In the genomic region with DNA sequence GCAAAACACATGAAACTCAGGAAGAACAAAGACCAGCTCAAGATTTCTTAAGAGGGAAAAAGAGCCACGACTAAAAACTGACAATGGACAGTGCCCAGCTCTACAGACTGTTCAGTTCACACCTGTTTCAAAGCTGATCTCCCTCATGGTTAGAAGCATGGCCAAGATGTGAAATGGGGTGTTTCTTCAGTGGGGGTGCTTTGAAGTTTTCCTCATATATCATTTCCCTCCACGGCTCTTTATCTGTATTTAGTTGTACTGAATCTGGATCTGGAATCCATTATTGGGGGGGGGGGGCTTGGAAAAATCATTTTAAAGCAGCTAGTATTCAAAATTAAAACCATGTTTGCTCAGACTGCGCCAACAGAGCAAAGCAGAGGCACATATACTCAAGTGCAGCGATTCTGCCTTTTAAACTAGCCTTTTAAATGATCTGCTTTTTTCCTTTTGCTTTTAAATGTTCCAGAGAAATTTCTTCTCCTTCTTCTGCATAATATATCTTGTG, we compare ENCODE assay signal across 29 mouse cellular contexts.
A peak's percentile ranks its signal among the peaks of the same experiment; 100 is the strongest.
DNase-seq lines count a peak whose midpoint lies in the region; ATAC-seq lines count a peak whose summit lies in the region.
"Had no signal": no experiment of that assay in that cellular context is flagged by ENCODE, and none has a peak within 500 bp of the region (broad histone marks: within the 10 kb centered on the region; RNA-seq: fewer than 3 reads in every experiment).

No protein-coding gene starts in this region.

- no peak overlapping the region for H3K4me3 ChIP-seq in limb, embryonic 13.5 days
- no peak overlapping the region for H3K4me3 ChIP-seq in limb, embryonic 10.5 days
- H3K4me3 ChIP-seq in embryonic facial prominence, embryonic 14.5 days (ENCODE audit: low read depth, low read length) = no peak overlapping the region
- no peak overlapping the region for H3K4me3 ChIP-seq in heart, embryonic 11.5 days (ENCODE audit: low read depth, low read length)
- H3K4me3 ChIP-seq: erythroblast, embryonic 14.5 days; forebrain, embryonic 12.5 days; forebrain, embryonic 15.5 days; gastrocnemius, adult 2 months; heart, embryonic 12.5 days; heart, embryonic 15.5 days had no signal

- no peaks in the 10 kb centered on the region for H3K27me3 ChIP-seq in limb, embryonic 13.5 days
- no peaks in the 10 kb centered on the region for H3K27me3 ChIP-seq in limb, embryonic 10.5 days (ENCODE audit: low read depth, poor library complexity, severe bottlenecking)
- H3K27me3 ChIP-seq in embryonic facial prominence, embryonic 14.5 days (replicated peaks; ENCODE audit: control insufficient read depth, insufficient read depth, low read length) = no peaks in the 10 kb centered on the region
- H3K27me3 ChIP-seq in heart, embryonic 11.5 days (ENCODE audit: control insufficient read depth, insufficient read depth, low read length) = no peaks in the 10 kb centered on the region
- H3K27me3 ChIP-seq: forebrain, embryonic 12.5 days; forebrain, embryonic 15.5 days; heart, embryonic 12.5 days; heart, embryonic 15.5 days had no signal

- H3K9me3 ChIP-seq in limb, embryonic 13.5 days = no peaks in the 10 kb centered on the region
- H3K9me3 ChIP-seq in limb, embryonic 10.5 days (replicated peaks) = no peaks in the 10 kb centered on the region
- H3K9me3 ChIP-seq in embryonic facial prominence, embryonic 14.5 days (ENCODE audit: control insufficient read depth, low read length) = no peaks in the 10 kb centered on the region
- H3K9me3 ChIP-seq in heart, embryonic 11.5 days (replicated peaks; ENCODE audit: control insufficient read depth, low read length) = no peaks in the 10 kb centered on the region
- H3K9me3 ChIP-seq: forebrain, embryonic 12.5 days; forebrain, embryonic 15.5 days; heart, embryonic 12.5 days; heart, embryonic 15.5 days had no signal

- ATAC-seq in limb, embryonic 13.5 days (ENCODE audit: low FRiP score, low read depth) = peak; percentile 76
- ATAC-seq in embryonic facial prominence, embryonic 14.5 days (ENCODE audit: low read depth) = no peak
- ATAC-seq in heart, embryonic 11.5 days (replicated peaks; ENCODE audit: insufficient number of reproducible peaks, low FRiP score, low TSS enrichment) = no peak
- no peak for ATAC-seq in frontal cortex, adult (ENCODE audit: low TSS enrichment)
- ATAC-seq: activated CD4-positive, CD25-positive, alpha-beta regulatory T cell, adult 4 months; forebrain, embryonic 15.5 days; hindbrain, postnatal 0 days; inflammation-experienced regulatory T-cells, adult 6 months; intestine, embryonic 16.5 days had no signal

- H3K9ac ChIP-seq in limb, embryonic 13.5 days = no peak overlapping the region
- H3K9ac ChIP-seq in embryonic facial prominence, embryonic 14.5 days (ENCODE audit: low read depth, low read length) = no peak overlapping the region
- H3K9ac ChIP-seq in heart, embryonic 11.5 days (ENCODE audit: low read depth, low read length) = no peak overlapping the region
- H3K9ac ChIP-seq: forebrain, embryonic 12.5 days; forebrain, embryonic 15.5 days; heart, embryonic 12.5 days; heart, embryonic 15.5 days; hindbrain, embryonic 14.5 days had no signal

- H3K36me3 ChIP-seq in limb, embryonic 13.5 days = no peaks in the 10 kb centered on the region
- H3K36me3 ChIP-seq in limb, embryonic 10.5 days = no peaks in the 10 kb centered on the region
- H3K36me3 ChIP-seq in embryonic facial prominence, embryonic 14.5 days (ENCODE audit: control insufficient read depth, insufficient read depth, low read length) = no peaks in the 10 kb centered on the region
- no peaks in the 10 kb centered on the region for H3K36me3 ChIP-seq in heart, embryonic 11.5 days (ENCODE audit: control insufficient read depth, insufficient read depth, low read length)
- H3K36me3 ChIP-seq: forebrain, embryonic 12.5 days; forebrain, embryonic 15.5 days; heart, embryonic 12.5 days; heart, embryonic 15.5 days had no signal

- H3K4me2 ChIP-seq in limb, embryonic 13.5 days (replicated peaks) = no peak overlapping the region
- H3K4me2 ChIP-seq in embryonic facial prominence, embryonic 14.5 days (ENCODE audit: low read depth, low read length) = no peak overlapping the region
- H3K4me2 ChIP-seq in heart, embryonic 11.5 days = no peak overlapping the region
- H3K4me2 ChIP-seq: forebrain, embryonic 12.5 days; forebrain, embryonic 15.5 days; heart, embryonic 12.5 days; heart, embryonic 15.5 days; hindbrain, embryonic 14.5 days had no signal

- no peak overlapping the region for H3K27ac ChIP-seq in limb, embryonic 13.5 days
- no peak overlapping the region for H3K27ac ChIP-seq in limb, embryonic 10.5 days
- 0 out of 2 replicates have a peak overlapping the region, but pooled peaks have one; percentile 15 for H3K27ac ChIP-seq in embryonic facial prominence, embryonic 14.5 days (replicated peaks; ENCODE audit: low read depth, low read length)
- H3K27ac ChIP-seq in heart, embryonic 11.5 days (ENCODE audit: low read depth, low read length) = no peak overlapping the region
- H3K27ac ChIP-seq: forebrain, embryonic 12.5 days; forebrain, embryonic 15.5 days; gastrocnemius, adult 2 months; heart, embryonic 15.5 days; hindbrain, embryonic 14.5 days; hindbrain, postnatal 0 days had no signal

- WGBS in limb, embryonic 13.5 days = 27% methylated on average over 4 of the region's 4 CpGs
- WGBS in limb, embryonic 10.5 days = 60% methylated on average over 4 of the region's 4 CpGs
- WGBS in embryonic facial prominence, embryonic 14.5 days = 35% methylated on average over 4 of the region's 4 CpGs
- whole genome bisulfite sequencing in heart, embryonic 11.5 days (ENCODE audit: insufficient replicate concordance) = 69% methylated on average over 4 of the region's 4 CpGs

- DNase-seq in embryo, embryonic 10.5 days (ENCODE audit: low spot score) = peak; percentile 5
- DNase-seq in embryo, embryonic 10 days (ENCODE audit: low spot score) = no peak
- DNase-seq in limb, embryonic 10.5 days (ENCODE audit: low spot score) = no peak
- DNase-seq in embryonic facial prominence, embryonic 14.5 days (ENCODE audit: low spot score) = peak; percentile 74
- DNase-seq in mesoderm, embryonic 11.5 days (ENCODE audit: low read depth, low spot score) = peak; percentile 26
- DNase-seq: adrenal gland, adult 8-10 months; adrenal gland, postnatal 25 days; cerebellum, adult 11-12 months; cerebellum, adult 8-10 months; cerebellum, postnatal 10 days; cerebellum, postnatal 36 days; gastrocnemius, adult 2 months; gastrocnemius, postnatal 14 days; heart, adult 11 months; heart, postnatal 10 days; heart, postnatal 36 days had no signal

- H3K4me1 ChIP-seq in limb, embryonic 13.5 days = peaks cover 5% of the 10 kb centered on the region; the same call in 1 of the 2 replicates
- no peaks in the 10 kb centered on the region for H3K4me1 ChIP-seq in limb, embryonic 10.5 days
- 0 out of 2 replicates have a peak, but pooled peaks cover 4% of the 10 kb centered on the region for H3K4me1 ChIP-seq in embryonic facial prominence, embryonic 14.5 days (ENCODE audit: control insufficient read depth, insufficient read depth, low read length)
- H3K4me1 ChIP-seq in heart, embryonic 11.5 days (ENCODE audit: control insufficient read depth, insufficient read depth, low read length) = no peaks in the 10 kb centered on the region
- H3K4me1 ChIP-seq: forebrain, embryonic 12.5 days; forebrain, embryonic 15.5 days; heart, embryonic 12.5 days; heart, embryonic 15.5 days had no signal

Comparison
In these comparisons a context has a peak if more than half of its experiments do, and no peak if none do; other contexts are left out.
1. DNase-seq: peak in embryo, embryonic 10.5 days (single experiment), embryonic facial prominence, embryonic 14.5 days (single experiment) and mesoderm, embryonic 11.5 days (single experiment); none in embryo, embryonic 10 days (single experiment) and limb, embryonic 10.5 days (single experiment).